Mouse (Mus musculus): ENCODE results near the gene St5.

GRCm38 (mm10) chr7:109602562-109602961 is 100.8 kb downstream of the St5 start:
- TF ChIP-seq POLR2A (IDR thresholded peaks at IDR 0.05; ENCODE audit: control insufficient read depth in 1 of 2, insufficient read depth in 1 of 2, low read depth in 1 of 2, low read length in 2 of 2, poor library complexity in 1 of 2) (no peak), BHLHE40 (IDR thresholded peaks at IDR 0.05; ENCODE audit: borderline replicate concordance, low read depth, low read length) (no peak)
